Mouse (Mus musculus) bone marrow macrophage, adult 2 months (primary cell): ENCODE results near the gene Vsig8.

ENCODE experiments used
- CTCF ChIP-seq: IDR thresholded peaks from 2 replicates; pipeline ENCODE4 v1.5.1; 2012; ENCODE audit warnings: low read depth, mild to moderate bottlenecking, low read length, moderate library complexity
- POLR2A ChIP-seq: IDR thresholded peaks from 2 replicates; pipeline ENCODE4 v1.6.1; 2012; ENCODE audit warnings: mild to moderate bottlenecking, low read depth, low read length, borderline replicate concordance

DNA sequence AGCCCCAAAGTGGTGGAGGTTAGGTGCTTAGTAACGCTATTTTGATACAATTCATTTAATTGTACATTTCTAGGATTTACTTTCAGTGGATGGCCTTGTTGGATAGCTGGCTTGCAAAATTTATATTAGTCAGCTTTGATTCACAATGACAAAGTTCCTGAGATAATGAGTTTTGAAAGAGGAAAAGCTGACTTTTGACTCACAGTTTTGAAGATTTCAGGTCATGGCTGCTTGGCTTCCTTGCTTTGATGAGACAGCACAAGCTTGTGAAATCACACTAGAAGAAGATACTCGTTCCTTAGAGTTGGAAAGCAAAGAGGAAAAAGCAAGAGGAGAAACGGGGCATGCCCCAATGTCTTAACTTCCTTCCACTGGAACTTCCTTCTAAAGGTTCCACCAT, 10.4 kb downstream of the Vsig8 start:
- TF ChIP-seq CTCF, result no peak
- no peak for TF ChIP-seq POLR2A
